Mouse (Mus musculus): ENCODE results near the gene Igsf9b.

Gene Igsf9b

GRCm38 (mm10) chr9:27289543-27290308 is 9.3 kb upstream of the Igsf9b start:
- DNase-seq (ENCODE audit: extremely low read depth, low read depth, low spot score): no peak

GRCm38 (mm10) chr9:27294380-27294779 is 4.6 kb upstream of the Igsf9b start:
- DNase-seq (ENCODE audit: extremely low read depth, low read depth, low spot score): no peak

- DNase-seq (ENCODE audit: extremely low read depth, low read depth, low spot score): no peak
Observed at GRCm38 (mm10) chr9:27299286-27300187, 533 bp downstream of the Igsf9b start.

GRCm38 (mm10) chr9:27300188-27300691 is 1.2 kb downstream of the Igsf9b start:
- no peak for DNase-seq (ENCODE audit: extremely low read depth, low read depth, low spot score)

GRCm38 (mm10) chr9:27300698-27301097 is 1.7 kb downstream of the Igsf9b start:
- DNase-seq (ENCODE audit: extremely low read depth, low read depth, low spot score): no peak

- DNase-seq (ENCODE audit: extremely low read depth, low read depth, low spot score): no peak
Observed at GRCm38 (mm10) chr9:27301486-27301885, 2.5 kb downstream of the Igsf9b start.

GRCm38 (mm10) chr9:27302291-27302690 is 3.3 kb downstream of the Igsf9b start:
- no peak for DNase-seq (ENCODE audit: extremely low read depth, low read depth, low spot score)

- DNase-seq (ENCODE audit: extremely low read depth, low read depth, low spot score): no peak
Observed at GRCm38 (mm10) chr9:27303571-27304484, 4.8 kb downstream of the Igsf9b start.

- DNase-seq (ENCODE audit: extremely low read depth, low read depth, low spot score): no peak
Observed at GRCm38 (mm10) chr9:27304485-27305102, 5.6 kb downstream of the Igsf9b start.

- no peak for DNase-seq (ENCODE audit: extremely low read depth, low read depth, low spot score)
Observed at GRCm38 (mm10) chr9:27305502-27305901, 6.5 kb downstream of the Igsf9b start.

- no peak for DNase-seq (ENCODE audit: extremely low read depth, low read depth, low spot score)
Observed at GRCm38 (mm10) chr9:27306642-27307041, 7.6 kb downstream of the Igsf9b start.

- DNase-seq (ENCODE audit: extremely low read depth, low read depth, low spot score): no peak
Observed at GRCm38 (mm10) chr9:27307265-27307664, 8.3 kb downstream of the Igsf9b start.

- DNase-seq (ENCODE audit: extremely low read depth, low read depth, low spot score): no peak
Observed at GRCm38 (mm10) chr9:27308045-27308444, 9.0 kb downstream of the Igsf9b start.

GRCm38 (mm10) chr9:27308561-27308960 is 9.6 kb downstream of the Igsf9b start:
- no peak for DNase-seq (ENCODE audit: extremely low read depth, low read depth, low spot score)

- DNase-seq (ENCODE audit: extremely low read depth, low read depth, low spot score): no peak
Observed at GRCm38 (mm10) chr9:27310005-27310404, 11.0 kb downstream of the Igsf9b start.

- no peak for DNase-seq (ENCODE audit: extremely low read depth, low read depth, low spot score)
Observed at GRCm38 (mm10) chr9:27313427-27313826, 14.4 kb downstream of the Igsf9b start.

GRCm38 (mm10) chr9:27321267-27321666 is 22.3 kb downstream of the Igsf9b start:
- DNase-seq (ENCODE audit: extremely low read depth, low read depth, low spot score): no peak

GRCm38 (mm10) chr9:27322277-27322676 is 23.3 kb downstream of the Igsf9b start:
- DNase-seq (ENCODE audit: extremely low read depth, low read depth, low spot score): no peak

GRCm38 (mm10) chr9:27323412-27323811 is 24.4 kb downstream of the Igsf9b start:
- DNase-seq (ENCODE audit: extremely low read depth, low read depth, low spot score): no peak

- DNase-seq (ENCODE audit: extremely low read depth, low read depth, low spot score): no peak
Observed at GRCm38 (mm10) chr9:27325920-27326319, 26.9 kb downstream of the Igsf9b start.
